Mouse (Mus musculus) E14TG2a.4 (cell line): Measurements from ENCODE around the gene Alg2.

Source experiments
- CTCF ChIP-seq: conservative IDR thresholded peaks from 2 replicates; pipeline ENCODE4 v1.5.1; 2014; ENCODE audit warnings: low read length
- NANOG ChIP-seq: IDR thresholded peaks from 2 replicates; pipeline ENCODE4 v1.6.1; 2014; ENCODE audit warnings: borderline replicate concordance, low read length, mixed read lengths
- POU5F1 ChIP-seq: IDR thresholded peaks from 2 replicates; pipeline ENCODE4 v1.6.1; 2014; ENCODE audit warnings: low read length, borderline replicate concordance

GRCm38 (mm10) chr4:47430557-47430956 lies 43.6 kb downstream of the Alg2 start:
- TF ChIP-seq CTCF (no peak), NANOG (no peak), POU5F1 (no peak)
